Mouse (Mus musculus): ENCODE measurements around the gene Trak1. TPM values are rescaled to one million over a fixed set of nuclear protein-coding genes. Genes with fewer than 3 reads are reported as not detected.

The Trak1 gene
- polyA plus RNA-seq, 1 experiment from 2014 or later, result 60.0 TPM

GRCm38 (mm10) chr9:121474771-121475170 lies 177.5 kb downstream of the Trak1 start:
- no peak overlapping the region for H3K4me2 ChIP-seq (ENCODE audit: low read depth, low read length)
- H3K27me3 ChIP-seq (ENCODE audit: control insufficient read depth, insufficient read depth, low read length), result no peaks in the 10 kb centered on the region
- H3K36me3 ChIP-seq (ENCODE audit: control insufficient read depth, insufficient read depth, low read length), result peaks cover 16% of the 10 kb centered on the region; the same call in 1 of the 2 replicates
- peaks cover 2% of the 10 kb centered on the region; the same call in 1 of the 2 replicates for H3K4me1 ChIP-seq (ENCODE audit: control insufficient read depth, insufficient read depth, low read length)
- H3K4me3 ChIP-seq (ENCODE audit: low read depth, low read length), result no peak overlapping the region
- no peak overlapping the region for H3K9ac ChIP-seq (replicated peaks; ENCODE audit: low read depth, low read length)
- ATAC-seq (ENCODE audit: low read depth), result no peak
- no peak overlapping the region for H3K27ac ChIP-seq (ENCODE audit: low read depth, low read length)
- 88% methylated on average over 5 of the region's 5 CpGs for WGBS
- H3K9me3 ChIP-seq (ENCODE audit: control insufficient read depth, low read length), result no peaks in the 10 kb centered on the region

DNA sequence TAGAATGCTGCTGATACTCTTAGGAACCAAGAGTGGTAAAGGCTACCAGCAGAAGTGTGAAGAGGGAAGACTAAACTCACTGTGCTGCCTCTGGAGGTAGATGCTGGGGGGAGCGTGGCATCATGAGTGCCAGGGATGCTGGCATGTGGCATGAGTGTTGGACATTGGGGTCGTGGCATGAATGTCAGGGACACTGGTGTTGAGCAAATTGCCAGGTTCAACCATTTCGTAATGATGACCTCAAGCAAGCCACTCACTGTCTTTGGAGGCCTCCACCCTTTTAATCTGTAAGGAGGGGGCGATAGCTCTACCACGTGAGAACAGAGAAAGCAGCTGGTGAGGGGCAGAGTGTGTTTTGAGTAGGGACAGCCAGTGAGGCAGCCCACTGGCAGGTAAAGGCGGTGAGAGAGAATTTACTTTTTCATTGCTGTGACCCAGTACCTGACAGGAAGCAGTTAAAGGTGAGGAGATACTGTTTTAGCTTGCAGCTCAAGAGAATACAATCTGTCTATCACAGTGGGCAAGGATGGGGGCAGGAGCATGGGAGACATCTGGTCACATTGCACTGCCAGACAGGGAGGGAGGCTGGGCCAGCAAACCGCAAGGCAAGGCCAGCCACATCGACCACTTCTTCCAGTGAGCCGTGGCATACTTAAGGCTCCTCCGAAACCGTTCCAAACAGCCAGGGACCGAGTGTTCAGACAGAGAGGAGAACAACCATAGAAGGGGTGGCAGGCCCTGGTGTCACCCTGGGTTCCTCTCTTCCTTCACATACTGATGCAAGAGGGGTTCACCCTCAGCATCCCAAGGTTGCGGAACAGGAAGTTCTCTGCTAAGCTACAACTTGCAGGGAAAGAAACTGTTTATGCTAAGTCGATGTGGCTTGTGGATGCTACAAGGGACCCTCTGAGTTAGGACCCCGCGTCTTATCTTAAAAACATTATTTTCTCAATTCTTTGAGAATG lies 178.5 kb downstream of the Trak1 start:
- H3K4me2 ChIP-seq (ENCODE audit: low read depth, low read length), result no peak overlapping the region
- H3K27ac ChIP-seq (ENCODE audit: low read depth, low read length), result no peak overlapping the region
- H3K9me3 ChIP-seq (ENCODE audit: control insufficient read depth, low read length), result no peaks in the 10 kb centered on the region
- peaks cover 2% of the 10 kb centered on the region; the same call in 1 of the 2 replicates for H3K4me1 ChIP-seq (ENCODE audit: control insufficient read depth, insufficient read depth, low read length)
- no peak overlapping the region for H3K9ac ChIP-seq (replicated peaks; ENCODE audit: low read depth, low read length)
- ATAC-seq (ENCODE audit: low read depth), result no peak
- no peaks in the 10 kb centered on the region for H3K27me3 ChIP-seq (ENCODE audit: control insufficient read depth, insufficient read depth, low read length)
- H3K36me3 ChIP-seq (ENCODE audit: control insufficient read depth, insufficient read depth, low read length), result peaks cover 16% of the 10 kb centered on the region; the same call in 1 of the 2 replicates
- no peak overlapping the region for H3K4me3 ChIP-seq (ENCODE audit: low read depth, low read length)
- 86% methylated on average over 16 of the region's 16 CpGs for WGBS

- Histone ChIP-seq H3K36me3 (ENCODE audit: control insufficient read depth, insufficient read depth, low read length) (peaks cover 16% of the 10 kb centered on the region; the same call in 1 of the 2 replicates), H3K9me3 (ENCODE audit: control insufficient read depth, low read length) (no peaks in the 10 kb centered on the region), H3K27me3 (ENCODE audit: control insufficient read depth, insufficient read depth, low read length) (no peaks in the 10 kb centered on the region), H3K4me1 (ENCODE audit: control insufficient read depth, insufficient read depth, low read length) (peaks cover 2% of the 10 kb centered on the region; the same call in 1 of the 2 replicates), H3K27ac (ENCODE audit: low read depth, low read length) (no peak overlapping the region), H3K9ac (replicated peaks; ENCODE audit: low read depth, low read length) (0 out of 2 replicates have a peak overlapping the region, but pooled peaks have one; percentile 26), H3K4me2 (ENCODE audit: low read depth, low read length) (peak overlapping the region; percentile 34), H3K4me3 (ENCODE audit: low read depth, low read length) (no peak overlapping the region)
- peak; percentile 71; the same call in 1 of the 2 replicates for ATAC-seq (ENCODE audit: low read depth)
- 13% methylated on average over 15 of the region's 15 CpGs for WGBS
Measured at GRCm38 (mm10) chr9:121477305-121477911, 180.1 kb downstream of the Trak1 start.

- no peak overlapping the region for H3K9ac ChIP-seq (replicated peaks; ENCODE audit: low read depth, low read length)
- H3K4me1 ChIP-seq (ENCODE audit: control insufficient read depth, insufficient read depth, low read length), result peaks cover 2% of the 10 kb centered on the region; the same call in 1 of the 2 replicates
- H3K27ac ChIP-seq (ENCODE audit: low read depth, low read length), result no peak overlapping the region
- no peaks in the 10 kb centered on the region for H3K27me3 ChIP-seq (ENCODE audit: control insufficient read depth, insufficient read depth, low read length)
- H3K9me3 ChIP-seq (ENCODE audit: control insufficient read depth, low read length), result no peaks in the 10 kb centered on the region
- WGBS, result 28% methylated on average over 5 of the region's 5 CpGs
- peaks cover 3% of the 10 kb centered on the region; the same call in 1 of the 2 replicates for H3K36me3 ChIP-seq (ENCODE audit: control insufficient read depth, insufficient read depth, low read length)
- ATAC-seq (ENCODE audit: low read depth), result peak; percentile 59; the same call in 1 of the 2 replicates
- H3K4me3 ChIP-seq (ENCODE audit: low read depth, low read length), result no peak overlapping the region
- H3K4me2 ChIP-seq (ENCODE audit: low read depth, low read length), result no peak overlapping the region
Measured at GRCm38 (mm10) chr9:121479453-121479852, 182.2 kb downstream of the Trak1 start.

- no peak overlapping the region for H3K9ac ChIP-seq (replicated peaks; ENCODE audit: low read depth, low read length)
- no peaks in the 10 kb centered on the region for H3K4me1 ChIP-seq (ENCODE audit: control insufficient read depth, insufficient read depth, low read length)
- H3K9me3 ChIP-seq (ENCODE audit: control insufficient read depth, low read length), result no peaks in the 10 kb centered on the region
- 75% methylated on average over 7 of the region's 7 CpGs for WGBS
- no peak for ATAC-seq (ENCODE audit: low read depth)
- no peak overlapping the region for H3K4me3 ChIP-seq (ENCODE audit: low read depth, low read length)
- no peak overlapping the region for H3K4me2 ChIP-seq (ENCODE audit: low read depth, low read length)
- H3K27ac ChIP-seq (ENCODE audit: low read depth, low read length), result no peak overlapping the region
- H3K27me3 ChIP-seq (ENCODE audit: control insufficient read depth, insufficient read depth, low read length), result no peaks in the 10 kb centered on the region; the same call in 1 of the 2 replicates
- H3K36me3 ChIP-seq (ENCODE audit: control insufficient read depth, insufficient read depth, low read length), result no peaks in the 10 kb centered on the region
Measured at GRCm38 (mm10) chr9:121487216-121487615, 189.9 kb downstream of the Trak1 start.

- 75% methylated on average over 11 of the region's 11 CpGs for WGBS
- no peaks in the 10 kb centered on the region for H3K36me3 ChIP-seq (ENCODE audit: control insufficient read depth, insufficient read depth, low read length)
- H3K4me1 ChIP-seq (ENCODE audit: control insufficient read depth, insufficient read depth, low read length), result peaks cover 7% of the 10 kb centered on the region; the same call in 1 of the 2 replicates
- no peak overlapping the region for H3K9ac ChIP-seq (replicated peaks; ENCODE audit: low read depth, low read length)
- H3K9me3 ChIP-seq (ENCODE audit: control insufficient read depth, low read length), result no peaks in the 10 kb centered on the region
- H3K4me3 ChIP-seq (ENCODE audit: low read depth, low read length), result no peak overlapping the region
- H3K4me2 ChIP-seq (ENCODE audit: low read depth, low read length), result no peak overlapping the region
- ATAC-seq (ENCODE audit: low read depth), result no peak
- no peak overlapping the region for H3K27ac ChIP-seq (ENCODE audit: low read depth, low read length)
- H3K27me3 ChIP-seq (ENCODE audit: control insufficient read depth, insufficient read depth, low read length), result peaks cover 25% of the 10 kb centered on the region
Measured at GRCm38 (mm10) chr9:121491592-121492240, 194.4 kb downstream of the Trak1 start.

GRCm38 (mm10) chr9:121494006-121494767 lies 196.9 kb downstream of the Trak1 start:
- Histone ChIP-seq H3K4me3 (ENCODE audit: low read depth, low read length) (peak overlapping the region; percentile 32), H3K27ac (ENCODE audit: low read depth, low read length) (no peak overlapping the region), H3K9ac (replicated peaks; ENCODE audit: low read depth, low read length) (peak overlapping the region; percentile 39; the same call in 1 of the 2 replicates), H3K4me1 (ENCODE audit: control insufficient read depth, insufficient read depth, low read length) (peaks cover 7% of the 10 kb centered on the region; the same call in 1 of the 2 replicates), H3K27me3 (ENCODE audit: control insufficient read depth, insufficient read depth, low read length) (peaks cover 27% of the 10 kb centered on the region), H3K36me3 (ENCODE audit: control insufficient read depth, insufficient read depth, low read length) (no peaks in the 10 kb centered on the region), H3K4me2 (ENCODE audit: low read depth, low read length) (peak overlapping the region; percentile 50), H3K9me3 (ENCODE audit: control insufficient read depth, low read length) (no peaks in the 10 kb centered on the region)
- WGBS, result 2% methylated on average over 48 of the region's 48 CpGs
- peak; percentile 44; the same call in 1 of the 2 replicates for ATAC-seq (ENCODE audit: low read depth)

DNA sequence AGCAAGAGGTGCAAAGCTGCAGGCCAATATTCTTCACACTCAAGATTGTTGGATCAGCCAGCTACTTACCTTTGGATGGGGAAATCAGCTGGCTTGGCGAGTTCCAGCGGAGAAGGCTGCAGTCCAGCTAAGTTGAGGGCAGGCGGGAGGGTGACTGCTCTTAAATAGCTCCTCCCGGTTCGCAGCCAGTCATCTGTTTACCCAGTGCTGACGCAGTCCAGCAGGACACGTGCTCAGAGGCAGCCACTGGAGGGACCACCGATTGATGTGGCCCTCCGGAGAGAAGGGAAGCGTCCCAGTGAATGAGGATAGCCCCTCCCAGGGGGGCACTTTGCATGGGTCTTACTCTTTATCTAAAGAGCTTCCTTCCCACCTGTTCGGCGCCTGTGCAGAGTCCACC lies 198.2 kb downstream of the Trak1 start, which contains the start of gene Cck:
TSS of gene Cck (minus strand) at position 166 of the 400 bp plus-strand sequence.
- Histone ChIP-seq H3K9ac (replicated peaks; ENCODE audit: low read depth, low read length) (peak within 1 kb of the TSS; percentile 39; the same call in 1 of the 2 replicates), H3K4me2 (ENCODE audit: low read depth, low read length) (peak within 1 kb of the TSS; percentile 50), H3K27me3 (ENCODE audit: control insufficient read depth, insufficient read depth, low read length) (peaks cover 27% of the 10 kb centered on the region), H3K4me1 (ENCODE audit: control insufficient read depth, insufficient read depth, low read length) (peaks cover 7% of the 10 kb centered on the region; the same call in 1 of the 2 replicates), H3K9me3 (ENCODE audit: control insufficient read depth, low read length) (no peaks in the 10 kb centered on the region), H3K4me3 (ENCODE audit: low read depth, low read length) (peak within 1 kb of the TSS; percentile 32), H3K27ac (ENCODE audit: low read depth, low read length) (no peak within 1 kb of the TSS), H3K36me3 (ENCODE audit: control insufficient read depth, insufficient read depth, low read length) (no peaks in the 10 kb centered on the region)
- ATAC-seq (ENCODE audit: low read depth), result no peak
- 2% methylated on average over 12 of the region's 12 CpGs for WGBS
